27 mouse cellular contexts compared by ENCODE assay signal in the genomic region with DNA sequence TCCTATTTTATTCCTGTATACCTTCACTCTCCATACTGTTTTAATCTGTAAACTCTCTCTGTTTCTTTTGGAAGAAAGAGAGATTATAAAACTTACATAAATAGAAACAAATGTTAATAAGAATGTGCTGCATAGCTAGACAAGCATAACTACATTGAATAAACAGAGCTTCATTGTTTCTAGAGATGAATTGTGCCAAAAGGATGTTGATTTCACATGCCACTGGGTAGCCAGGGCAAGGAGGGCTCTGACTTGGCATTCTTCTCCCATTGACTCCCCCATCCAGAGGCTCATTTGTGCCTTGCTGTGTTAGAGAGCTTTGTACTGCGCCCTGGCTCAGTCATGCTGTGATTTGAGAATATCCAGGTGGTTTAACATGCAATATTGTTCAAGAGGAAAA. TPM values are rescaled to one million over a fixed set of nuclear protein-coding genes. Genes with fewer than 3 reads are reported as not detected.
DNase-seq lines count a peak whose midpoint lies in the region; ATAC-seq and TF ChIP-seq lines count a peak whose summit lies in the region.
"Had no signal": no experiment of that assay in that cellular context is flagged by ENCODE, and none has a peak within 500 bp of the region (broad histone marks: within the 10 kb centered on the region; RNA-seq: fewer than 3 reads in every experiment).

No protein-coding gene starts in this region.

- in situ Hi-C loops in Patski (cut with MboI; ENCODE audit: low pct_unique_long_range_greater_than_20kb): no loop called here

- 0 out of 2 replicates have a peak, but pooled peaks have one; percentile 40 for ATAC-seq in hindbrain, postnatal 0 days
- no peak for ATAC-seq in limb, embryonic 13.5 days (ENCODE audit: low FRiP score, low read depth)
- peak; percentile 40 for ATAC-seq in Patski
- ATAC-seq in heart, embryonic 12.5 days (ENCODE audit: insufficient number of reproducible peaks, low FRiP score): no peak
- ATAC-seq: CD4-positive, CD25-positive, alpha-beta regulatory T cell, adult 4 months; forebrain, embryonic 13.5 days; intestine, embryonic 16.5 days had no signal

- no peak for TF ChIP-seq CTCF in hindbrain, postnatal 0 days (IDR thresholded peaks at IDR 0.05; ENCODE audit: low read depth)
- no peak for TF ChIP-seq CTCF in Patski (IDR thresholded peaks at IDR 0.05)

- H3K36me3 ChIP-seq in hindbrain, postnatal 0 days (ENCODE audit: insufficient read depth, low read length): no peaks in the 10 kb centered on the region
- no peaks in the 10 kb centered on the region for H3K36me3 ChIP-seq in hindbrain, embryonic 10.5 days
- no peaks in the 10 kb centered on the region for H3K36me3 ChIP-seq in limb, embryonic 13.5 days
- H3K36me3 ChIP-seq in limb, embryonic 10.5 days: no peaks in the 10 kb centered on the region
- H3K36me3 ChIP-seq in heart, embryonic 12.5 days: no peaks in the 10 kb centered on the region
- H3K36me3 ChIP-seq: embryonic facial prominence, embryonic 13.5 days; heart, embryonic 15.5 days; hindbrain, embryonic 12.5 days; limb, embryonic 15.5 days; liver, embryonic 13.5 days; neural tube, embryonic 13.5 days; stomach, embryonic 15.5 days had no signal

- H3K4me2 ChIP-seq in hindbrain, postnatal 0 days (ENCODE audit: low read depth, low read length): no peak overlapping the region
- H3K4me2 ChIP-seq in limb, embryonic 13.5 days (replicated peaks): no peak overlapping the region
- H3K4me2 ChIP-seq in heart, embryonic 12.5 days: no peak overlapping the region
- H3K4me2 ChIP-seq: embryonic facial prominence, embryonic 13.5 days; forebrain, embryonic 13.5 days; heart, embryonic 15.5 days; hindbrain, embryonic 12.5 days; limb, embryonic 15.5 days; liver, embryonic 13.5 days; midbrain, embryonic 11.5 days; neural tube, embryonic 13.5 days; stomach, embryonic 15.5 days had no signal

- H3K9ac ChIP-seq in hindbrain, postnatal 0 days (replicated peaks; ENCODE audit: low read length): no peak overlapping the region
- H3K9ac ChIP-seq in limb, embryonic 13.5 days: no peak overlapping the region
- no peak overlapping the region for H3K9ac ChIP-seq in heart, embryonic 12.5 days
- H3K9ac ChIP-seq: embryonic facial prominence, embryonic 13.5 days; forebrain, embryonic 13.5 days; heart, embryonic 15.5 days; hindbrain, embryonic 12.5 days; limb, embryonic 15.5 days; liver, embryonic 13.5 days; neural tube, embryonic 13.5 days; stomach, embryonic 15.5 days had no signal

- POLR2A ChIA-PET in Patski (lab: Charles Lee): interaction anchor here (0.6 to 1.4 kb wide), 2 partner anchors 41 to 59 kb away, joined by 4 read pairs; a partner anchor contains a TSS

- 32% methylated on average over 1 of the region's 1 CpGs for WGBS in hindbrain, postnatal 0 days
- WGBS in hindbrain, embryonic 10.5 days: 74% methylated on average over 1 of the region's 1 CpGs
- WGBS in limb, embryonic 13.5 days: 75% methylated on average over 1 of the region's 1 CpGs
- 91% methylated on average over 1 of the region's 1 CpGs for WGBS in limb, embryonic 10.5 days
- WGBS in heart, embryonic 12.5 days: 52% methylated on average over 1 of the region's 1 CpGs

- H3K4me3 ChIP-seq in hindbrain, postnatal 0 days (ENCODE audit: low read length): no peak overlapping the region
- no peak overlapping the region for H3K4me3 ChIP-seq in hindbrain, embryonic 10.5 days
- no peak overlapping the region for H3K4me3 ChIP-seq in limb, embryonic 13.5 days
- no peak overlapping the region for H3K4me3 ChIP-seq in limb, embryonic 10.5 days
- H3K4me3 ChIP-seq in heart, embryonic 12.5 days: no peak overlapping the region
- H3K4me3 ChIP-seq: embryonic facial prominence, embryonic 13.5 days; forebrain, embryonic 13.5 days; heart, embryonic 15.5 days; hindbrain, embryonic 12.5 days; limb, embryonic 15.5 days; liver, embryonic 13.5 days; neural tube, embryonic 13.5 days; stomach, embryonic 15.5 days had no signal

- no peaks in the 10 kb centered on the region for H3K27me3 ChIP-seq in hindbrain, postnatal 0 days (ENCODE audit: insufficient read depth, low read length)
- H3K27me3 ChIP-seq in hindbrain, embryonic 10.5 days (ENCODE audit: insufficient read depth, poor library complexity, severe bottlenecking): no peaks in the 10 kb centered on the region
- no peaks in the 10 kb centered on the region for H3K27me3 ChIP-seq in limb, embryonic 13.5 days
- H3K27me3 ChIP-seq in limb, embryonic 10.5 days (ENCODE audit: low read depth, poor library complexity, severe bottlenecking): no peaks in the 10 kb centered on the region
- H3K27me3 ChIP-seq in Patski: no peaks in the 10 kb centered on the region
- no peaks in the 10 kb centered on the region for H3K27me3 ChIP-seq in heart, embryonic 12.5 days (replicated peaks)
- H3K27me3 ChIP-seq: embryonic facial prominence, embryonic 13.5 days; forebrain, embryonic 13.5 days; heart, embryonic 15.5 days; hindbrain, embryonic 12.5 days; limb, embryonic 15.5 days; liver, embryonic 13.5 days; neural tube, embryonic 13.5 days; stomach, embryonic 15.5 days had no signal

- H3K9me3 ChIP-seq in hindbrain, postnatal 0 days (ENCODE audit: low read length): no peaks in the 10 kb centered on the region
- no peaks in the 10 kb centered on the region for H3K9me3 ChIP-seq in hindbrain, embryonic 10.5 days
- H3K9me3 ChIP-seq in limb, embryonic 13.5 days: no peaks in the 10 kb centered on the region
- H3K9me3 ChIP-seq in limb, embryonic 10.5 days (replicated peaks): no peaks in the 10 kb centered on the region
- no peaks in the 10 kb centered on the region for H3K9me3 ChIP-seq in heart, embryonic 12.5 days (replicated peaks)
- H3K9me3 ChIP-seq: embryonic facial prominence, embryonic 13.5 days; forebrain, embryonic 13.5 days; heart, embryonic 15.5 days; hindbrain, embryonic 12.5 days; limb, embryonic 15.5 days; liver, embryonic 13.5 days; neural tube, embryonic 13.5 days; stomach, embryonic 15.5 days had no signal

- H3K27ac ChIP-seq in hindbrain, postnatal 0 days: no peak overlapping the region
- H3K27ac ChIP-seq in hindbrain, embryonic 10.5 days: no peak overlapping the region
- 0 out of 2 replicates have a peak overlapping the region, but pooled peaks have one; percentile 28 for H3K27ac ChIP-seq in limb, embryonic 13.5 days
- no peak overlapping the region for H3K27ac ChIP-seq in limb, embryonic 10.5 days
- H3K27ac ChIP-seq in heart, embryonic 12.5 days (ENCODE audit: poor library complexity, severe bottlenecking): no peak overlapping the region
- H3K27ac ChIP-seq: forebrain, embryonic 13.5 days; heart, embryonic 15.5 days; hindbrain, embryonic 12.5 days; liver, embryonic 13.5 days; neural tube, embryonic 13.5 days; stomach, embryonic 15.5 days had no signal

- peak; percentile 15 for DNase-seq in hindbrain, postnatal 0 days (ENCODE audit: low spot score)
- no peak for DNase-seq in hindbrain, embryonic 10.5 days (ENCODE audit: low spot score)
- no peak for DNase-seq in limb, embryonic 10.5 days (ENCODE audit: low spot score)
- DNase-seq in 3T3-L1 (ENCODE audit: low read depth, low spot score) (peak; percentile 21), Patski (ENCODE audit: low read depth, low spot score) (peak; percentile 41)
- no peak for DNase-seq in left cerebral cortex, postnatal 25 days (ENCODE audit: low spot score in 2 of 2)
- DNase-seq: adrenal gland, adult 8-10 months; cerebellum, adult 9-10 months; embryo, embryonic 11 days; gastrocnemius, postnatal 14 days; liver, embryonic 13.5 days; lung, adult 18-20 months; retina, postnatal 1 day; right cerebral cortex, postnatal 25 days; thymus, postnatal 4 days had no signal

- CTCF ChIA-PET in Patski (lab: Charles Lee): interaction anchor here (1.0 to 1.1 kb wide), 3 partner anchors 11 to 46 kb away, joined by 3 to 4 read pairs (median 3); no protein-coding TSS in a partner anchor

- H3K4me1 ChIP-seq in hindbrain, postnatal 0 days (ENCODE audit: insufficient read depth, low read length): no peaks in the 10 kb centered on the region
- H3K4me1 ChIP-seq in hindbrain, embryonic 10.5 days (replicated peaks): no peaks in the 10 kb centered on the region
- H3K4me1 ChIP-seq in limb, embryonic 13.5 days: no peaks in the 10 kb centered on the region
- no peaks in the 10 kb centered on the region for H3K4me1 ChIP-seq in limb, embryonic 10.5 days
- H3K4me1 ChIP-seq in heart, embryonic 12.5 days (replicated peaks): no peaks in the 10 kb centered on the region
- H3K4me1 ChIP-seq: heart, embryonic 15.5 days; liver, embryonic 13.5 days; neural tube, embryonic 13.5 days had no signal

- intact Hi-C loops in left cerebral cortex, postnatal 25 days (cut with DNase I): no loop called here

RNA-seq across cellular contexts. Expression of a gene that starts 40.3 kb away (rescaled TPM):
- total RNA-seq in hindbrain, postnatal 0 days (2014; rRNA removed): 10.9 and 18.5 TPM in 2 replicates
- polyA plus RNA-seq in hindbrain, postnatal 0 days (2015; fragmentation: Nextera tagmentation; extraction: Ambion mirVana): 7.9 and 9.2 TPM in 2 replicates
- 17.5 and 19.7 TPM in 2 replicates for polyA plus RNA-seq in hindbrain, embryonic 10.5 days (2016; fragmentation: Nextera tagmentation; extraction: Ambion mirVana)
- polyA plus RNA-seq in limb, embryonic 13.5 days (2015; fragmentation: Nextera tagmentation; extraction: Ambion mirVana): 17.0 and 18.8 TPM in 2 replicates
- 16.2 and 16.9 TPM in 2 replicates for polyA plus RNA-seq in limb, embryonic 10.5 days (2016; fragmentation: Nextera tagmentation; extraction: Ambion mirVana)
- polyA plus RNA-seq in Patski (2021): 12.8 TPM
- 1 to 10 TPM; 6.2 to 6.5 TPM for total RNA-seq in left cerebral cortex, postnatal 25 days (2021)
- 18.4 and 20.4 TPM in 2 replicates for polyA plus RNA-seq in heart, embryonic 12.5 days (2016; fragmentation: Nextera tagmentation; extraction: Ambion mirVana)

Comparison
In these comparisons a context has a peak if more than half of its experiments do, and no peak if none do; other contexts are left out.
1. DNase-seq: peak in hindbrain, postnatal 0 days (single experiment), 3T3-L1 (single experiment) and Patski (single experiment); none in hindbrain, embryonic 10.5 days (single experiment), limb, embryonic 10.5 days (single experiment) and left cerebral cortex, postnatal 25 days (0 of 2).
2. ATAC-seq: peak in hindbrain, postnatal 0 days (single experiment) and Patski (single experiment); none in limb, embryonic 13.5 days (single experiment) and heart, embryonic 12.5 days (single experiment).